Mouse (Mus musculus) layer of hippocampus, postnatal 25 days (tissue): ENCODE results near the gene Apold1. TPM values are rescaled to one million over a fixed set of nuclear protein-coding genes. Genes with fewer than 3 reads are reported as not detected.

Source experiments
- DNase-seq, 2 experiments: peaks; one replicate each; pipeline ENCODE4 v3.0.0; 2022; ENCODE audit warnings: mixed read lengths in 2 of 2, low spot score in 1 of 2; ENCODE audit errors: extremely low spot score in 1 of 2
- total RNA-seq, 2 experiments: library from RNA; stranded (reverse); gene quantifications; 2 replicates each; pipeline ENCODE4 v1.2.3; 2021

Apold1 gene
- total RNA-seq: 1 to 10 TPM; 2.5 to 2.8 TPM

- no peak for DNase-seq
These were observed at the start of gene Apold1 for GRCm38 (mm10) chr6:134981231-134982062. Gene Apold1, plus strand, starts transcription at chr6:134981718.

GRCm38 (mm10) chr6:134932486-134933206 is 48.9 kb upstream of the Apold1 start:
- no peak for DNase-seq

GRCm38 (mm10) chr6:134933207-134933558 is 48.3 kb upstream of the Apold1 start:
- no peak for DNase-seq

- no peak for DNase-seq
These were observed 47.2 kb upstream of the Apold1 start for GRCm38 (mm10) chr6:134934305-134934704.

GRCm38 (mm10) chr6:134939781-134940180 is 41.7 kb upstream of the Apold1 start:
- no peak for DNase-seq

GRCm38 (mm10) chr6:134943759-134944407 is 37.6 kb upstream of the Apold1 start:
- no peak for DNase-seq

- no peak for DNase-seq
These were observed 35.5 kb upstream of the Apold1 start for GRCm38 (mm10) chr6:134946054-134946453.

- DNase-seq: no peak
These were observed 34.7 kb upstream of the Apold1 start for GRCm38 (mm10) chr6:134946858-134947257.

GRCm38 (mm10) chr6:134947311-134948087 is 34.0 kb upstream of the Apold1 start:
- DNase-seq: peak; percentile 33 to 71

- DNase-seq: no peak
These were observed 32.9 kb upstream of the Apold1 start for GRCm38 (mm10) chr6:134948522-134949061.

GRCm38 (mm10) chr6:134949241-134949640 is 32.3 kb upstream of the Apold1 start:
- DNase-seq: no peak

GRCm38 (mm10) chr6:134951364-134951763 is 30.2 kb upstream of the Apold1 start:
- DNase-seq: no peak

GRCm38 (mm10) chr6:134953976-134954375 is 27.5 kb upstream of the Apold1 start:
- no peak for DNase-seq

GRCm38 (mm10) chr6:134956388-134956787 is 25.1 kb upstream of the Apold1 start:
- DNase-seq: no peak

- no peak for DNase-seq
These were observed 20.2 kb upstream of the Apold1 start for GRCm38 (mm10) chr6:134961286-134961685.

GRCm38 (mm10) chr6:134961858-134962517 is 19.5 kb upstream of the Apold1 start:
- DNase-seq: no peak

- no peak for DNase-seq
These were observed 19.0 kb upstream of the Apold1 start for GRCm38 (mm10) chr6:134962518-134962893.

- no peak for DNase-seq
These were observed 17.6 kb upstream of the Apold1 start for GRCm38 (mm10) chr6:134963910-134964309.

- DNase-seq: no peak
These were observed 14.8 kb upstream of the Apold1 start for GRCm38 (mm10) chr6:134966681-134967080.

GRCm38 (mm10) chr6:134968326-134968725 is 13.2 kb upstream of the Apold1 start:
- no peak for DNase-seq
